Mouse (Mus musculus) limb, embryonic 14.5 days (tissue): ENCODE data around the gene Krtap1-3. TPM values are rescaled to one million over a fixed set of nuclear protein-coding genes. Genes with fewer than 3 reads are reported as not detected.
A peak's percentile ranks its signal among the peaks of the same experiment; 100 is the strongest.

Experiments used
- ATAC-seq: fragments of 200-750 bp; cut with Nextera tagmentation; 2 replicates; pipeline ENCODE4 v1.8.0; 2017; ENCODE audit warnings: low read depth, moderate number of reproducible peaks, moderate TSS enrichment; ENCODE audit not compliant: low FRiP score
- DNase-seq: peaks from one replicate; pipeline ENCODE4 v3.0.0-alpha.2; 2015; ENCODE audit warnings: low spot score
- H3K27ac ChIP-seq: fragments of 300-500 bp; sonication (generic); replicated peaks from 2 replicates; pipeline ENCODE4 v1.5.1; 2014; ENCODE audit warnings: low read depth, mild to moderate bottlenecking, low read length, moderate library complexity, mixed read lengths
- H3K27me3 ChIP-seq: fragments of 300-500 bp; sonication (generic); 2 replicates; pipeline ENCODE4 v1.6.1; 2014; ENCODE audit warnings: low read length, mixed read lengths; ENCODE audit not compliant: control insufficient read depth, insufficient read depth
- H3K36me3 ChIP-seq: fragments of 300-500 bp; sonication (generic); 2 replicates; pipeline ENCODE4 v1.6.1; 2014; ENCODE audit warnings: mild to moderate bottlenecking, low read length, moderate library complexity, mixed read lengths; ENCODE audit not compliant: control insufficient read depth, insufficient read depth
- H3K4me1 ChIP-seq: fragments of 300-500 bp; sonication (generic); 2 replicates; pipeline ENCODE4 v1.6.1; 2014; ENCODE audit warnings: antibody characterized with exemption, low read length, mixed read lengths; ENCODE audit not compliant: control insufficient read depth, insufficient read depth
- H3K4me2 ChIP-seq: fragments of 300-500 bp; sonication (generic); replicated peaks from 2 replicates; pipeline ENCODE4 v1.6.1; 2014; ENCODE audit warnings: low read depth, mild to moderate bottlenecking, low read length, moderate library complexity; ENCODE audit not compliant: severe bottlenecking
- H3K4me3 ChIP-seq: fragments of 300-500 bp; sonication (generic); replicated peaks from 2 replicates; pipeline ENCODE4 v1.5.1; 2014; ENCODE audit warnings: low read length
- H3K9ac ChIP-seq: fragments of 300-500 bp; sonication (generic); 2 replicates; pipeline ENCODE4 v1.6.1; 2014; ENCODE audit warnings: mild to moderate bottlenecking, low read depth, low read length, moderate library complexity; ENCODE audit not compliant: severe bottlenecking
- H3K9me3 ChIP-seq: fragments of 300-500 bp; sonication (generic); 2 replicates; pipeline ENCODE4 v1.6.1; 2016; ENCODE audit warnings: low read length; ENCODE audit not compliant: control insufficient read depth
- POLR2A ChIP-seq: fragments of 200-500 bp; IDR thresholded peaks from 2 replicates; pipeline ENCODE4 v1.8.0; 2012; ENCODE audit warnings: inconsistent platforms, mild to moderate bottlenecking, moderate library complexity, borderline replicate concordance; ENCODE audit not compliant: insufficient read depth, insufficient read length; ENCODE audit errors: extremely low read depth
- WGBS: fragments of 180-500 bp; shearing (Covaris S2); extraction: QIAGEN DNeasy Blood & Tissue Kit; methylation state at CpG from one replicate; pipeline ENCODE4 v1.1.7; 2014; 5-methylcytosine and 5-hydroxymethylcytosine counted together
- polyA plus RNA-seq, 2 experiments: library from polyadenylated mRNA; depleted of rRNA in 1 of 2; stranded (reverse) in 1 of 2; unstranded in 1 of 2; fragments of >200 nt; fragmentation: Nextera tagmentation in 1 of 2; extraction: Ambion mirVana in 1 of 2; gene quantifications; 2 replicates each; pipeline versions ENCODE4 v1.2.1 to v1.2.3; 2012 to 2014

The Krtap1-3 gene
- polyA plus RNA-seq, 2 experiments = not detected

GRCm38 (mm10) chr11:99581051-99581450, 10.1 kb downstream of the Krtap1-3 start:
- Histone ChIP-seq H3K36me3 (no peaks in the 10 kb centered on the region), H3K4me3 (no peak overlapping the region), H3K9me3 (no peaks in the 10 kb centered on the region), H3K27ac (no peak overlapping the region), H3K9ac (no peak overlapping the region), H3K4me2 (no peak overlapping the region), H3K27me3 (no peaks in the 10 kb centered on the region), H3K4me1 (no peaks in the 10 kb centered on the region)
- no peak for DNase-seq
- no peak for TF ChIP-seq POLR2A
- 89% methylated on average over 5 of the region's 5 CpGs for WGBS
- no peak for ATAC-seq

- ATAC-seq = no peak
- TF ChIP-seq POLR2A = no peak
- Histone ChIP-seq H3K36me3 (no peaks in the 10 kb centered on the region), H3K4me3 (no peak within 1 kb of the TSS), H3K4me1 (no peaks in the 10 kb centered on the region), H3K9ac (no peak within 1 kb of the TSS), H3K27me3 (no peaks in the 10 kb centered on the region), H3K4me2 (no peak within 1 kb of the TSS), H3K9me3 (no peaks in the 10 kb centered on the region), H3K27ac (no peak within 1 kb of the TSS)
- WGBS = 68% methylated on average over 3 of the region's 6 CpGs
- no peak for DNase-seq
These were observed 10.5 kb downstream of the Krtap1-3 start, which contains the start of gene Krtap1-5 for GRCm38 (mm10) chr11:99580636-99581035. Gene Krtap1-5, minus strand, starts transcription at chr11:99581016.

- TF ChIP-seq POLR2A = no peak
- 1% methylated on average over 7 of the region's 7 CpGs for WGBS
- Histone ChIP-seq H3K4me1 (no peaks in the 10 kb centered on the region), H3K4me3 (no peak overlapping the region), H3K36me3 (no peaks in the 10 kb centered on the region), H3K9me3 (no peaks in the 10 kb centered on the region), H3K27me3 (no peaks in the 10 kb centered on the region), H3K27ac (no peak overlapping the region), H3K4me2 (0 out of 2 replicates have a peak overlapping the region, but pooled peaks have one; percentile 4), H3K9ac (no peak overlapping the region)
- DNase-seq (peak; percentile 72), ATAC-seq (no peak)
These were observed 17.0 kb downstream of the Krtap1-3 start for GRCm38 (mm10) chr11:99574106-99574505.

GRCm38 (mm10) chr11:99573164-99573563, 18.0 kb downstream of the Krtap1-3 start:
- no peak overlapping the region for H3K4me3 ChIP-seq
- no peaks in the 10 kb centered on the region for H3K36me3 ChIP-seq
- no peak overlapping the region for H3K9ac ChIP-seq
- no peaks in the 10 kb centered on the region for H3K4me1 ChIP-seq
- TF ChIP-seq POLR2A = no peak
- H3K27me3 ChIP-seq = no peaks in the 10 kb centered on the region
- WGBS = 71% methylated on average over 4 of the region's 4 CpGs
- no peak overlapping the region for H3K4me2 ChIP-seq
- no peak for DNase-seq
- ATAC-seq = no peak
- no peak overlapping the region for H3K27ac ChIP-seq
- H3K9me3 ChIP-seq = no peaks in the 10 kb centered on the region

GRCm38 (mm10) chr11:99566530-99566929, 24.6 kb downstream of the Krtap1-3 start, which contains the start of gene Krtap3-1:
Gene Krtap3-1, minus strand, starts transcription at chr11:99566630.
- DNase-seq (no peak), ATAC-seq (no peak)
- H3K27ac ChIP-seq = no peak within 1 kb of the TSS
- no peaks in the 10 kb centered on the region for H3K9me3 ChIP-seq
- no peak for TF ChIP-seq POLR2A
- H3K9ac ChIP-seq = no peak within 1 kb of the TSS
- H3K4me3 ChIP-seq = no peak within 1 kb of the TSS
- WGBS = 62% methylated on average over 7 of the region's 7 CpGs
- no peaks in the 10 kb centered on the region for H3K27me3 ChIP-seq
- H3K36me3 ChIP-seq = no peaks in the 10 kb centered on the region
- H3K4me2 ChIP-seq = no peak within 1 kb of the TSS
- no peaks in the 10 kb centered on the region for H3K4me1 ChIP-seq

GRCm38 (mm10) chr11:99562580-99562979, 28.6 kb downstream of the Krtap1-3 start:
- Histone ChIP-seq H3K4me1 (no peaks in the 10 kb centered on the region), H3K9me3 (no peaks in the 10 kb centered on the region), H3K9ac (no peak overlapping the region), H3K27ac (no peak overlapping the region), H3K4me3 (no peak overlapping the region), H3K27me3 (no peaks in the 10 kb centered on the region), H3K36me3 (no peaks in the 10 kb centered on the region), H3K4me2 (no peak overlapping the region)
- DNase-seq (no peak), ATAC-seq (no peak)
- no peak for TF ChIP-seq POLR2A
- 87% methylated on average over 6 of the region's 6 CpGs for WGBS
